Mouse (Mus musculus) kidney, adult 2 months (tissue): ENCODE results near the gene Wdr75. TPM values are rescaled to one million over a fixed set of nuclear protein-coding genes. Genes with fewer than 3 reads are reported as not detected.
A peak's percentile ranks its signal among the peaks of the same experiment; 100 is the strongest.

ENCODE experiments used
- DNase-seq: peaks from one replicate; pipeline ENCODE4 v3.0.0; 2021
- H3K27ac ChIP-seq: fragments of 200-500 bp; 2 replicates; pipeline ENCODE4 v1.5.1; 2012; ENCODE audit warnings: low read depth, low read length, control low read depth, inconsistent platforms; ENCODE audit not compliant: insufficient read depth
- H3K27me3 ChIP-seq: fragments of 200-500 bp; replicated peaks from 2 replicates; pipeline ENCODE4 v1.6.1; 2012; ENCODE audit warnings: mild to moderate bottlenecking, moderate library complexity, low read length, inconsistent platforms; ENCODE audit not compliant: control insufficient read depth, insufficient read depth
- H3K36me3 ChIP-seq: fragments of 200-500 bp; 2 replicates; pipeline ENCODE4 v1.6.1; 2012; ENCODE audit warnings: mild to moderate bottlenecking, moderate library complexity, low read length, inconsistent platforms; ENCODE audit not compliant: control insufficient read depth, insufficient read depth
- H3K4me1 ChIP-seq: fragments of 200-500 bp; 2 replicates; pipeline ENCODE4 v1.6.1; 2011; ENCODE audit warnings: low read length; ENCODE audit not compliant: control insufficient read depth, insufficient read depth
- H3K4me3 ChIP-seq: fragments of 200-500 bp; 2 replicates; pipeline ENCODE4 v1.5.1; 2011; ENCODE audit warnings: mild to moderate bottlenecking, low read depth, low read length, control low read depth; ENCODE audit not compliant: insufficient read depth
- CTCF ChIP-seq: fragments of 200-500 bp; conservative IDR thresholded peaks from 2 replicates; pipeline ENCODE4 v1.5.1; 2011; ENCODE audit warnings: low read depth, mild to moderate bottlenecking, control low read depth, low read length, moderate library complexity, mixed read lengths; ENCODE audit not compliant: insufficient read depth, insufficient read length
- POLR2A ChIP-seq: fragments of 200-500 bp; IDR thresholded peaks from one replicate; pipeline ENCODE4 v1.6.1; 2011; ENCODE audit warnings: low read depth, low read length, control low read depth
- WGBS: fragments of 180-500 bp; shearing (Covaris S2); methylation state at CpG from one replicate; pipeline ENCODE4 v1.1.7; 2018; 5-methylcytosine and 5-hydroxymethylcytosine counted together
- polyA plus RNA-seq: library from polyadenylated mRNA; depleted of rRNA; stranded (reverse); fragments of >200 nt; gene quantifications from 2 replicates; pipeline ENCODE4 v1.2.3, GENCODE M21; 2012; rRNA removed

The Wdr75 gene
- 29.5 and 35.1 TPM in 2 replicates for polyA plus RNA-seq

DNA sequence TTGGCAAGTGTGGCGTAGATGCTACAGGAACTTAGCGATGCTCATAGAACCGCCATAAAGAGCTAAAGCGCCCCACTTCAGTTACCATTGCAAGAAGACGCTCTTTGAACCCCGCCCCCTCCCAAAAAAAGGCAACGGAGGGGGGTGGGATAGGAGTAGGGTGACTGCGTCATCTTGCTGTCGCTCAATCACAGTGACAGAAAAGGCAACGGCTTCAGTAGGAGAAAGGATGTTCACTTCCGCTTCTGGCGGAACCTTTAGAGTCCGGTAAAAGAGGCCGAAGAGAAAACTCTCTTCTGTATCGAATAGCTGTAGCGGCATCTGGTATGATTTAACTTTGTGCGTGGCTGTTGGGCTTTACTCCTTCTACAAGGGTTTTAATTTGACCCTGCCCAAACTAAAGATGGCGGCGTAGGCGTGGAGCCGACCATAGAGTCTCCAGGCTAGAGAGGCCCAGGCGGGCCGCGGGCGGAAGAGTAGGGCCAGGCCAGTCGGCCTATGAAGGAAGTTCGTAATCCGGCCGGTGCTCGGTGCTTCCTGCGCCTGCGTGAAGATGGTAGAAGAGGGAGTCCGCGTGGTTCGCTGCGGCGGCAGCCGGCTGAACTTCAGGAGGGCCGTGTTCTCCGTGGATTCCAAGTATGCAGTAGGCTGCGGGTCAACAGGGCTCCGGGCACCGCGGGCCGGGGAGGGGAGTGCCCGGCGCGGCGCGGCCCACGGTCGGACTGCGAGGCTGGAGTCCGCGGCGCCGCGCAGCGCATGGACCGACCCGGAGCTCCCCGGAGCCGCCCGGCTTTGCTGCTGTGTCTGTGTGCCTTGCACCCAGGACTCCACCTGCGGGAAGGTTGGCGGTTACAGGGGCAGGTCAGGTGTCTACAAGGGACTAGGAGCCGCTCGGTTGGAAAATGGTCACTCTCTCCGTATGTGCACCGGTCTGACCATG, at the start of gene Wdr75:
Gene Wdr75 (plus strand): TSS at position 198 of the 940 bp plus-strand sequence.
- Histone ChIP-seq H3K36me3 (no peaks in the 10 kb centered on the region; the same call in 1 of the 2 replicates), H3K4me3 (peak within 1 kb of the TSS; percentile 94), H3K27me3 (no peaks in the 10 kb centered on the region), H3K4me1 (no peaks in the 10 kb centered on the region), H3K27ac (peak within 1 kb of the TSS; percentile 88)
- TF ChIP-seq POLR2A (peak; percentile 71), CTCF (no peak)
- under 1% methylated on average over 70 of the region's 70 CpGs for WGBS
- peak; percentile 97 for DNase-seq

DNA sequence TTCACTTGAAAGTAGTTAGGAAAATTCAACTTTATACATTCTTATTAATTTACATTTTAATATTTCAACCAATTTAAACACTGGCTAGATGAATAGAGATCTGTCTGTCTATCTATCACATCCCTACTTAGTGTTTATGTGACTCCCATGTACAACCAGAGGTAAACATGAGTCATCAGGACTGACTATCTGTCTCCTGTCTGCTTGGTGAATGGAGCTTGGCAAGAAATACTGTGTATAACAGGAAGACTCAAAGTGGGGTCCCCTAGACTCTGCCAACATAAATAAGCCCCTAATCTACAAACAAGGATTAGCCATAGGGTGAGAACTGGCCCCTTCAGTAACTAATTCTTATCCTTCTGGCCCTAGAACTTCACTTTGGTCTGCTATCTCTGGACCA, 39.1 kb upstream of the Wdr75 start:
- no peak for TF ChIP-seq CTCF
- TF ChIP-seq POLR2A, result no peak
- H3K4me3 ChIP-seq, result no peak overlapping the region
- no peaks in the 10 kb centered on the region for H3K27me3 ChIP-seq
- no peaks in the 10 kb centered on the region for H3K4me1 ChIP-seq
- H3K27ac ChIP-seq, result no peak overlapping the region
- no peak for DNase-seq
- no peaks in the 10 kb centered on the region for H3K36me3 ChIP-seq

DNA sequence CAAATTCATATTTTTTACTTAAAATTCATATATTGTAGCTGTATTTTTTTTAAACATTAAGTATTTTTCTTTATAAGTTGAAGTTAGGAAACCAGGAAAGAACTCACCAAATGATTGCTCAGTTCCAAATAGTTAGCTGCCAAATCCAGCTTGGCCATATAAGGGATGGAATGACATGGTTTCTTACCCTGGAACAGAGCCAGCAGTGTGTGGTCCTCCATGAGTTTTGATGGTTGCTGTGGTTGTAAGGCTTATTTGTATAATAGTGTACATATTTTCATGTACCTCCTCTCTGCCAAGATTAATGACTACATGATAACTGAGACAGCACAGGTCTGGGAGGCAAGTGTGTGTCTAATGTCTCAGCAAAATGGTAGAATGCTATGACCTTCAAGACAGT, 38.3 kb upstream of the Wdr75 start:
- H3K36me3 ChIP-seq, result no peaks in the 10 kb centered on the region
- TF ChIP-seq CTCF (no peak), POLR2A (no peak)
- no peaks in the 10 kb centered on the region for H3K27me3 ChIP-seq
- DNase-seq, result no peak
- no peak overlapping the region for H3K27ac ChIP-seq
- H3K4me3 ChIP-seq, result no peak overlapping the region
- H3K4me1 ChIP-seq, result no peaks in the 10 kb centered on the region

DNA sequence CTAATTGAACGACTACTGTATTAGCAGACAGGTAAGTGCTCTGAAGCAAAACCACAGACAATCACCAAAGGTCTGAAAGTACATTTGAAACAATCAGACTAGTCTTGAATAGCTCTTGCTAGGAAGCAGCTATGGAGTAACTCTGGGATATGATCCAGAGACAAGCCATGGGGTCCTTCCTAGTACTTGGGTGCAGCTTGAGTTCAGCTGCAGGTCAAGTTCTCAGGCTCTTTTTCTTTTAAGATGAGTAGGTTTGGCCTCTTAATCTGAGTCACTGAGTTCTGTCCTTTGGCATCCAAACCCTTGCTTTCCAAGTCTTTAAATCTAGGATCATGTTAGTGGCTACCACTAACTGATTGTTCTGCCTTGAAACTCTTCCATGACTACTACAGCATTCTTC, 37.0 kb upstream of the Wdr75 start:
- no peaks in the 10 kb centered on the region for H3K4me1 ChIP-seq
- WGBS, result 78% methylated on average over 1 of the region's 1 CpGs

DNA sequence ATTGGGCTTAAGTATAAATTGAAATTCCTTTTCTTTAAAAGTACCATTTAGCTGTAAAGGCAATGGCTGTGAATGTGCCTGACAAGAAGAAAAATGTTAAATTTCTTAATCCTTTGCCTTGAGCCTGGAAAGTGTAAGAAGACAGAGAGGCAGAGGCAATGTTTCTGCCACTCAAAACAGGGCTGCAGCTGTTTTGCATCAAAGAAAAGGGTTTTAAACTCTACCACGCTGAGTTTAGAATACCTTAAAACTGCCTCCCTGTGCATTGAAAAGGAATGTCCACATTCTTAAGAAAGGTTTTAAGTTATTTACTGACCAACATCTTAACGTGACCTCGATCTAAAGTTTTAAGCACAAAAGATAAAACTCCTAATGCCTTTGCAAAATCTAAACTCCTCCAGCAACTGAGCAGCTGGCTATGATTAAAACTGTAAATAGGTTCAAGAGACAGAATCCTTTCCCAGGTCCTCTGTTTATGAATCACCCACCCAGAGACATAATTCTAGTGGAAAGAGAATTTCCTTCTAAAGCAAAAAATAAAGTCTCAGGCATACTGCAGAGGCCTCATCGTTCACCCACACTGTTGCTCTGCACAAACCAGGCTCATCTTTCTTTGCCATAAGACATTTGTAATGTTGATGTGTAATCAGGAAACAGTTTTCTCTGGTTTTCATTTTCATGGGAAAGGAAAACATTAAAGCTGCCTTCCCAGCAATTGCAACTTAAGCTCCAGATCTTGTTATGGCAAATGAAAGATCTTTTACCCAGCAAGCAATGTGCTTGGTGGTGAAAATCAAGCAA, 34.1 kb upstream of the Wdr75 start:
- 26% methylated on average over 4 of the region's 4 CpGs for WGBS
- no peak overlapping the region for H3K4me3 ChIP-seq
- H3K4me1 ChIP-seq, result no peaks in the 10 kb centered on the region
- no peak overlapping the region for H3K27ac ChIP-seq
- H3K27me3 ChIP-seq, result no peaks in the 10 kb centered on the region
- no peak for DNase-seq
- H3K36me3 ChIP-seq, result no peaks in the 10 kb centered on the region
- TF ChIP-seq CTCF, result no peak
- TF ChIP-seq POLR2A, result no peak

More for the DNA sequence above, 37.0 kb upstream of the Wdr75 start:
- no peaks in the 10 kb centered on the region for H3K27me3 ChIP-seq
- H3K4me3 ChIP-seq, result no peak overlapping the region
- DNase-seq, result no peak
- H3K27ac ChIP-seq, result no peak overlapping the region
- no peaks in the 10 kb centered on the region for H3K36me3 ChIP-seq
- TF ChIP-seq CTCF (no peak), POLR2A (no peak)

DNA sequence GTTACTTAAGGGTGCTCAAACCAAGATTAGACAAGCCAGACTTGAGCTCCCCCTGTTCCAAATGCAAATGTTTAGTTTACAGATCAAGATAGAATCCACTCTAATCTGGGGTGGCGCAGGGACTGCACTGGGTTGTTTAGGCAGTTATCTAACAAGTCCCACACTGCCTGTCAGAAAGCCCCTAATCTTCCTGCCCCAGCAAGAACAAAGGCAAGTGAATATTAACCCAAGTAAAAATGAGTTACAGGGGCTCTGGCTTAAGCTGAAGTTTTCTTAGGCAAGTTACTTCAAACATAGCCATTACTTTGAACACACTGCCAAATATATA, 33.5 kb upstream of the Wdr75 start:
- Histone ChIP-seq H3K27me3 (no peaks in the 10 kb centered on the region), H3K4me3 (no peak overlapping the region), H3K36me3 (no peaks in the 10 kb centered on the region), H3K4me1 (no peaks in the 10 kb centered on the region), H3K27ac (no peak overlapping the region)
- DNase-seq, result no peak
- 72% methylated on average over 1 of the region's 1 CpGs for WGBS
- no peak for TF ChIP-seq CTCF
- TF ChIP-seq POLR2A, result no peak

DNA sequence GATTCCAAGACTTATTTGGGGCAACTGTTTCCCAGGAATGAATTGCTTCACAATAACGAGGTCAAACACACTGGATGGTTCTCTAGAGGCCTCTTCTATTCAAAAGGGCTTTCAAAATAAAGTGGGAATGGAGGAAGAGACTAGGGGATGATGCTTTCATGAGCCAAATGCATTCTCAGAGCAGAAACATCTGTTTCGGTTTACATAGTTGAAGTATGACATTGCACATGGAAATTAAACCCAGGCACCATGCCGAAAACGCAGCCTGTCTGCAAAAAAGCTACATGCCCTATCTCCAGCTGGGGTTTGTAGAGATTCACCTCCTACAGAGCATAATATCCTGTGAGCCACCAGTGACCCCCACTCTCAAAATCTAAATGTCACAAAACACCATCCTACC, 29.3 kb upstream of the Wdr75 start:
- no peaks in the 10 kb centered on the region for H3K36me3 ChIP-seq
- TF ChIP-seq POLR2A (no peak), CTCF (no peak)
- peak; percentile 25 for DNase-seq

More for the DNA sequence above, 29.3 kb upstream of the Wdr75 start:
- Histone ChIP-seq H3K27ac (no peak overlapping the region), H3K4me1 (no peaks in the 10 kb centered on the region), H3K27me3 (no peaks in the 10 kb centered on the region), H3K4me3 (no peak overlapping the region)
- 55% methylated on average over 4 of the region's 4 CpGs for WGBS
